Mouse (Mus musculus) testis, postnatal 10 days (tissue): ENCODE measurements around the gene Tesk1.
A peak's percentile ranks its signal among the peaks of the same experiment; 100 is the strongest.

Experiments
- DNase-seq: peaks from one replicate; pipeline ENCODE4 v3.0.0; 2021; ENCODE audit warnings: low spot score

The Tesk1 gene

GRCm38 (mm10) chr4:43493186-43493845, 51.6 kb downstream of the Tesk1 start:
- DNase-seq, result peak; percentile 99

DNA sequence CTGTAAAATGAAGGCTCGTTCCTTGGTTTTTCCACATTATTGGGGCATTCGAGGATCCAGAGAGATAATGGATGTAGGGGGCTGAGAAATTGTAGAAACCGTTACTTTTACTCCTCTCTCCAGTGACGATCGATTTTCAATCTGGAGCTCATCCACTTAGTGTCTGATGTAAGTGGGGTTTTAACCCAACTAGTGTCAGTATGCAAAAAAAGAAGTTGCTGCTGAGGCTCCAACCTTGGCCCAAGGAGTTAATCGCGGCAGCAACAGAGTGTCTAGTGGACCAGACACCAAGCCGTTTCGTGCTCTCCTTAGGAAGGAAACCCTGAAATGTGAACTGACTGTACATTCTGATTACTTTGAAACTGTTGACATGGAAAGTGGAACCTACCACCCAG, 52.1 kb downstream of the Tesk1 start:
- DNase-seq, result no peak

GRCm38 (mm10) chr4:43496587-43496986, 54.8 kb downstream of the Tesk1 start:
- DNase-seq, result no peak

DNA sequence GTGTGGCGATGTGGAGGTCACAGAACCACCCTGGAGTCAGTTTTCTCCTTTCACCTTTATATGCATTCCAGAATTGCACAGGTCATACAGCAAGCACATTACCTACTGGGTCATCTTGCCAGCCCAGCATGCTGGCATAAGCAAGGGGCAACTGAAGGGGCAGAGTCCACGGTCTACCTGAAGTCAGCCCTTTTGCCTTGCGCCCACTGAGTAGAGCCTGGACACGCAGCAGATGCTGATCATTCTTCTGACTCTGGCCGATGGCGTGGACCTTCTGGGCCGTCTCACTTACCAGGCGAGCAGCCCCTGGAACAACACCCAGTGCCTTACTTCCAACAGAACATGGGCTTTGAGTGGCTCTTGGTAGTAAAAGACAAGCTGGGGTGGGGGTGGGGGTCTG, 55.7 kb downstream of the Tesk1 start:
- DNase-seq, result no peak
